Mouse (Mus musculus) testis, adult 2 months (tissue): ENCODE data around the gene C2cd5.

ENCODE experiments used
- CTCF ChIP-seq: fragments of 200-500 bp; IDR thresholded peaks from 2 replicates; pipeline ENCODE4 v1.5.1; 2012; ENCODE audit warnings: low read depth, mild to moderate bottlenecking, inconsistent platforms, low read length, moderate library complexity; ENCODE audit not compliant: control insufficient read depth, insufficient read depth, insufficient replicate concordance
- POLR2A ChIP-seq: fragments of 200-500 bp; IDR thresholded peaks from 2 replicates; pipeline ENCODE4 v1.6.1; 2012; ENCODE audit warnings: low read depth, mild to moderate bottlenecking, inconsistent platforms, low read length, moderate library complexity; ENCODE audit not compliant: control insufficient read depth

DNA sequence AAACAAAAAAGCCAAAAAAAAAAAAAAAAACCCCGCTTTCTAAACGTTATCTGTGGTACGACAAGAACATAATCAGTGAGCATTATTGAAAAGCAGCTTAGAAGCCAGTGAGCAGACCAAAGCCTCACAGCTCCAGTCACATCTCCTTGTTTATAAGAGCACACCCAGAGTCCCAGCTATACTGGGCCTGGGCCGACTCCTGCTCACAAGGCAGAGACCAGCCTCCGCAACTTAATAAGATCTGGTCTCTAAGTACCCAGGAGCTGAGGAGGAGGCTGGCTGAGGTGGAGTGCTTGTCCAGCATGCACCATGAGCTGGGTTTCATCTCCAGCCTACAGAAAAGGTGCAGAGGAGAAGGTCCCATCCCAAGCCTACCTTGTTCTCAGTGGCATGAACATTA is 29.9 kb downstream of the C2cd5 start:
- TF ChIP-seq CTCF (no peak), POLR2A (no peak)
